Mouse (Mus musculus) spleen, adult 2 months (tissue): ENCODE results near the gene Olfr876.

Experiments
- CTCF ChIP-seq: fragments of 200-500 bp; IDR thresholded peaks from 2 replicates; pipeline ENCODE4 v1.5.1; 2011; ENCODE audit warnings: mild to moderate bottlenecking, inconsistent platforms; ENCODE audit not compliant: insufficient read depth, insufficient read length, insufficient replicate concordance; ENCODE audit errors: extremely low read depth
- POLR2A ChIP-seq: fragments of 200-500 bp; IDR thresholded peaks from 2 replicates; pipeline ENCODE4 v1.6.1; 2011; ENCODE audit warnings: low read depth, low read length, inconsistent platforms

DNA sequence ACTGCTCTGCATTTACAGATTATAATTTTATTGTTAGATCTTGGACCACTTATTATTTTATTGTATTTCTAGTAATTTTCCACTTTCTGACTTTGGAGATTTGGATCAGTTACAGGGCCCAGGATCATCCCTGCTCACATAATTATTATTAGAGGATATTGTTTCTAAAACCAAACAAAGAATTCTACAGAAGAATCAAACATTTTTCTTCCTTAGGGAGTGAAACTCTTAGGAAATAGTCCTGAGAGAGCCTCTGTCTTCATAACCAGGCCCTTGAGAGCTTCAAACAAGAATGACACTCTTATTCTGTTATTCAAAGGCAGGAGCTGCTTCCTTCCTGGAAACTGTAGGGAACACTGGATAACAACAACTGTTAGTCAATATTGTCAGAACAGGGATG is at the start of gene Olfr876:
- TF ChIP-seq CTCF (no peak), POLR2A (no peak)
